Mouse (Mus musculus) spleen, adult 2 months (tissue): ENCODE measurements around the gene Trim46. TPM values are rescaled to one million over a fixed set of nuclear protein-coding genes. Genes with fewer than 3 reads are reported as not detected.

ENCODE experiments used
- DNase-seq, 2 experiments: peaks; one replicate each; pipeline versions ENCODE4 v3.0.0 to v3.0.0-alpha.2; 2012 to 2021; ENCODE audit warnings: low spot score in 2 of 2, low read depth in 1 of 2
- H3K27ac ChIP-seq: fragments of 200-500 bp; 2 replicates; pipeline ENCODE4 v1.5.1; 2012; ENCODE audit warnings: low read length, inconsistent platforms; ENCODE audit not compliant: insufficient read depth
- H3K27me3 ChIP-seq: fragments of 200-500 bp; 2 replicates; pipeline ENCODE4 v1.6.1; 2012; ENCODE audit warnings: mild to moderate bottlenecking, moderate library complexity, low read length, inconsistent platforms; ENCODE audit not compliant: control insufficient read depth, insufficient read depth
- H3K36me3 ChIP-seq: fragments of 200-500 bp; 2 replicates; pipeline ENCODE4 v1.6.1; 2012; ENCODE audit warnings: mild to moderate bottlenecking, low read length, inconsistent platforms; ENCODE audit not compliant: control insufficient read depth, insufficient read depth
- H3K4me1 ChIP-seq: fragments of 200-500 bp; 2 replicates; pipeline ENCODE4 v1.6.1; 2011; ENCODE audit warnings: inconsistent platforms; ENCODE audit not compliant: control insufficient read depth, insufficient read depth, insufficient read length
- H3K4me3 ChIP-seq: fragments of 200-500 bp; 2 replicates; pipeline ENCODE4 v1.5.1; 2011; ENCODE audit warnings: mild to moderate bottlenecking, inconsistent platforms; ENCODE audit not compliant: insufficient read depth, insufficient read length; ENCODE audit errors: extremely low read depth
- CTCF ChIP-seq: fragments of 200-500 bp; IDR thresholded peaks from 2 replicates; pipeline ENCODE4 v1.5.1; 2011; ENCODE audit warnings: mild to moderate bottlenecking, inconsistent platforms; ENCODE audit not compliant: insufficient read depth, insufficient read length, insufficient replicate concordance; ENCODE audit errors: extremely low read depth
- POLR2A ChIP-seq: fragments of 200-500 bp; IDR thresholded peaks from 2 replicates; pipeline ENCODE4 v1.6.1; 2011; ENCODE audit warnings: low read depth, low read length, inconsistent platforms
- WGBS: fragments of 180-500 bp; shearing (Covaris S2); methylation state at CpG from one replicate; pipeline ENCODE4 v1.1.7; 2018; 5-methylcytosine and 5-hydroxymethylcytosine counted together
- polyA plus RNA-seq: library from polyadenylated mRNA; depleted of rRNA; stranded (reverse); fragments of >200 nt; gene quantifications from 2 replicates; pipeline ENCODE4 v1.2.3, GENCODE M21; 2012

Trim46 gene
- polyA plus RNA-seq, 1 experiment = 3.6 TPM

GRCm38 (mm10) chr3:89215853-89216252 is 30.3 kb downstream of the Trim46 start:
- 0% methylated on average over 6 of the region's 6 CpGs for WGBS
- Histone ChIP-seq H3K4me1 (peaks cover 5% of the 10 kb centered on the region; the same call in 1 of the 2 replicates), H3K4me3 (no peak overlapping the region)

DNA sequence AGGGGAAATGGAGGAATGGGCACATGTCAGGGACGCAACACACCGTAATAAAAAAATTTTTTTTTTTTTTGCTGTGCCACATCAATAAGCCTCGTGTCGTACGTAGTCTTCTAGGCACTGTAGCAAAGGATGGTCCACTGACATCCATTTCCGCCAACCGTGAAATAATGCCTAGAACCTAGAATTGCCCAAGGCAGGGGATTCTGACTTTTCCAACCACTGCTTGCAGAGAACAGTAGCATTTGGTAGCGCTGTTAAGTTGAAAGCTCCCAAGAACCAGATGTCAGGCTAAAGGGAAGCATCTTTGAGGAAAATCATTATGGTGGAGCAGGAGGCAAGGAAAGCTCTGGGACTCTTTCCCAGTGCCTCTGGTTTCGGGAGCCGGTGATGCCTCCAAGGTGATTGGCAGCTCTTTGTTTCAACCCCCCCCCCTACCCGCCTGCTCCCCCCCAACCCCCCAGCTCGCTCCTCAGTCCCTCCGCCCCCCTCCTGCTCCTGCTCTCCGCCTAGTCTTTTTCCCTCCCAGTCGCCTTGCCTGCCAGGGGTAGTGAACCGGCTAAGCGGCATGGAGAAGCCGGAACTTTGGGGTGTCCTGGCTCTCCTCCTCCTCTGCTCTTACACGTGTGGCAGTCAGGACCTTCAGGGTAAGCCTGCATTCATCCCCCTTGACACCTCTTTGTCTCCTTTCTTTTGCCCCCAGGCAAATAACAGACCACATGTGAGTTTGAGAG is 31.3 kb downstream of the Trim46 start, which contains the start of gene Thbs3:
TSS of gene Thbs3 (plus strand) at position 500 of the 731 bp plus-strand sequence.
- TF ChIP-seq POLR2A = no peak
- no peak for TF ChIP-seq CTCF
- peak within 1 kb of the TSS; percentile 90 for H3K4me3 ChIP-seq
- no peaks in the 10 kb centered on the region; the same call in 1 of the 2 replicates for H3K36me3 ChIP-seq
- DNase-seq = no peak
- no peaks in the 10 kb centered on the region for H3K27me3 ChIP-seq
- H3K4me1 ChIP-seq = peaks cover 5% of the 10 kb centered on the region; the same call in 1 of the 2 replicates
- 8% methylated on average over 19 of the region's 19 CpGs for WGBS
- peak within 1 kb of the TSS; percentile 77 for H3K27ac ChIP-seq

More at GRCm38 (mm10) chr3:89215853-89216252, 30.3 kb downstream of the Trim46 start:
- TF ChIP-seq POLR2A (no peak), CTCF (peak; percentile 73; the same call in 1 of the 2 replicates)
- H3K36me3 ChIP-seq = no peaks in the 10 kb centered on the region
- H3K27me3 ChIP-seq = no peaks in the 10 kb centered on the region
- DNase-seq = peak; percentile 76 to 80
- no peak overlapping the region for H3K27ac ChIP-seq

DNA sequence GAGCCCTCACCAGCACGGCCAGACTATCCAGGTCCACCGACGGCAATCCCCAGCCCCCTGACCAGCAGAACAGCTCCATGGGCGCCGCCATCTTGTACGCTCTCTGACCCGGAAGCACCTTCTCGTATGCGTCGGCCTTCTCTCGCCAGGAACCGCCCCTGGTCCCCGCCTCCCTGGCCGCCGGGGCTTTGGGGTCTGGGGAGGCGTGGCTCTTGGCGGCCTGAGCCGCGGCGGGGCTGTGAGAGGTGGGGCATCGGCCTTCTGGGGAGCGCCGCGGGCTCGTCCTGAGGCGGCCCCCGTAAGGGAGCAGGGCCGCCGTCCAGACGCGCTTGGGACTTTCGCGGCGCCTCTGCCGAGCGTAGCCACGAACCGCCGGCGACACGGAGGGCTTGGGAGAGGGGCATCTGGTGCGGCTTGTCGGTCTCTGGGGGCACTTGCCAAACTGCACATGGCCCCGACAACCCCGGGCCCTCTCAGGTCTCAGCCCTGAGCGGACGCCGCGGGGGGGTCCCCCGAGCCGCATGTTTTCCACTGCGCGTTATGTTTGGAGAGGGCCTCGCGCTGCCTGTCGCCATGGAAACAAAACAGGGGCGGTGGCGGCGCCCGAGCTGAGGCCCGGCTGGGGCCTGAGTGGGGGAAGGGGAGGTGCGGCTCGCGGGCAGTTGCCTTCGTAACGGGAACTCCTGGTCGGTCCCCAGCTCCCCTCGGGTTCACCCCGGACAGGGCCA is 32.1 kb downstream of the Trim46 start:
- H3K4me1 ChIP-seq = peaks cover 5% of the 10 kb centered on the region; the same call in 1 of the 2 replicates
- 0% methylated on average over 69 of the region's 69 CpGs for WGBS
- no peaks in the 10 kb centered on the region for H3K27me3 ChIP-seq
- DNase-seq = peak; percentile 89 to 91
- peak overlapping the region; percentile 77 for H3K27ac ChIP-seq
- no peak for TF ChIP-seq CTCF
- peak; percentile 21; the same call in 1 of the 2 replicates for TF ChIP-seq POLR2A
- H3K36me3 ChIP-seq = peaks cover 6% of the 10 kb centered on the region
- peak overlapping the region; percentile 90 for H3K4me3 ChIP-seq

DNA sequence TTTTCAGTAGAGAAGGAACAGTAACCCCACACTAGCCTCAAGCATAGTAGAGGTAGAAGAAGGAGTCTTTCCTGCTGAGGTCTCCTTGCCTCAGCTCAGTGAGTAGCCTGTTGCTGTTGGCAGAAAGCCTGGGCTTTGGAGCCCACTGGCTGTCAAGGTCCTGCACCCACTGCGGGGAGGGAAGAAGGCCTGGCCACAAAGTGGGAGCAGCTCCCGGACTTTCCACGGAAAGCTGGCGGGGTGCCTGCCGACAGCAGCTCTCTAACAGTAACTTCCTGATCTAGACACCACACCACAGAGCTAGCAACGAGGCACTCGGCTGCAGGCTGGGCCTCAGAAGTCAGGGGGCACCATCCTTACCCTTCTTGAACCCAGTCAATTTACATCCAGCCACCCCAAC is 35.4 kb downstream of the Trim46 start:
- TF ChIP-seq CTCF (no peak), POLR2A (no peak)
- Histone ChIP-seq H3K4me1 (peaks cover 5% of the 10 kb centered on the region; the same call in 1 of the 2 replicates), H3K27ac (no peak overlapping the region), H3K36me3 (peaks cover 30% of the 10 kb centered on the region), H3K27me3 (no peaks in the 10 kb centered on the region), H3K4me3 (no peak overlapping the region)
- WGBS = 71% methylated on average over 7 of the region's 7 CpGs
- DNase-seq = no peak

DNA sequence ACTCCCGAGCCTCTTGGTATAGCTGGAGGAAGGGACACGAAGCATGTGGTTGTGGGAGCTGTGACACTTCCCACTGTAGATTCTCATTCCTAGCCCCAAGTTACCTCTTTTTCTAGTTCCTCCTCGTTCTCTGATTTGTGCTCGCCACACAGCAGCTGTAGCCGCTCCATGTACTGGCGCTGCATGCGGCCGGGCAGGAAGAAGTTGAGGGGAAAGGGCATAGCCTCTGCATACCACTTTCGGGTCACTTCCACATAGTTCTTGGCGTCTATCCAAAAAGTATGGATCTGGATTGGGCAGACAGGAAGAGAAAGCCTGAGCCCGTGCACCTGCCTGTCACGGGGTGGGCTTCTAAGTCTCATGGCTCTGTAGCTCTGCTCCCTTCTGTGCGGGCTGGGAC is 35.9 kb downstream of the Trim46 start:
- Histone ChIP-seq H3K4me3 (no peak overlapping the region), H3K27me3 (no peaks in the 10 kb centered on the region), H3K36me3 (peaks cover 31% of the 10 kb centered on the region), H3K4me1 (peaks cover 2% of the 10 kb centered on the region; the same call in 1 of the 2 replicates), H3K27ac (0 out of 2 replicates have a peak overlapping the region, but pooled peaks have one; percentile 17)
- 71% methylated on average over 13 of the region's 13 CpGs for WGBS
- no peak for TF ChIP-seq CTCF
- no peak for TF ChIP-seq POLR2A
- no peak for DNase-seq

GRCm38 (mm10) chr3:89209731-89210130 is 36.4 kb downstream of the Trim46 start:
- Histone ChIP-seq H3K4me1 (no peaks in the 10 kb centered on the region), H3K36me3 (peaks cover 31% of the 10 kb centered on the region), H3K4me3 (no peak overlapping the region), H3K27ac (peak overlapping the region; percentile 17; the same call in 1 of the 2 replicates), H3K27me3 (no peaks in the 10 kb centered on the region)
- TF ChIP-seq POLR2A = no peak
- no peak for TF ChIP-seq CTCF
- no peak for DNase-seq
- WGBS = 93% methylated on average over 7 of the region's 7 CpGs
